Mouse (Mus musculus): ENCODE measurements around the gene Ppa2.

Ppa2 gene

GRCm38 (mm10) chr3:133309954-133310808 lies at the start of gene Ppa2:
Gene Ppa2 (plus strand): TSS chr3:133310110.
- in situ Hi-C loops (cut with MboI, MseI) = loop anchor here (25.0 kb wide), 1 partner anchor 1902 kb away; the partner anchor contains the start of gene Cenpe

- in situ Hi-C loops (cut with MboI, MseI) = no loop called here
Measured at GRCm38 (mm10) chr3:133271887-133272286, 38.0 kb upstream of the Ppa2 start.

- in situ Hi-C loops (cut with MboI, MseI) = loop anchor here (25.0 kb wide), 1 partner anchor 547 kb away; no protein-coding TSS in a partner anchor
Measured at GRCm38 (mm10) chr3:133284587-133284986, 25.3 kb upstream of the Ppa2 start.

GRCm38 (mm10) chr3:133288795-133289194 lies 21.1 kb upstream of the Ppa2 start:
- in situ Hi-C loops (cut with MboI, MseI) = loop anchor here (25.0 kb wide), 1 partner anchor 551 kb away; no protein-coding TSS in a partner anchor

GRCm38 (mm10) chr3:133304328-133304727 lies 5.6 kb upstream of the Ppa2 start:
- in situ Hi-C loops (cut with MboI, MseI) = loop anchor here (25.0 kb wide), 1 partner anchor 1908 kb away; the partner anchor contains the start of gene Cenpe

GRCm38 (mm10) chr3:133308361-133308760 lies 1.5 kb upstream of the Ppa2 start:
- in situ Hi-C loops (cut with MboI, MseI) = loop anchor here (25.0 kb wide), 1 partner anchor 1904 kb away; the partner anchor contains the start of gene Cenpe

GRCm38 (mm10) chr3:133309359-133309758 lies 551 bp upstream of the Ppa2 start:
- in situ Hi-C loops (cut with MboI, MseI) = loop anchor here (25.0 kb wide), 1 partner anchor 1903 kb away; the partner anchor contains the start of gene Cenpe

GRCm38 (mm10) chr3:133310809-133311179 lies 884 bp downstream of the Ppa2 start:
- in situ Hi-C loops (cut with MboI, MseI) = loop anchor here (25.0 kb wide), 1 partner anchor 1902 kb away; the partner anchor contains the start of gene Cenpe

- in situ Hi-C loops (cut with MboI, MseI) = loop anchor here (25.0 kb wide), 1 partner anchor 1900 kb away; the partner anchor contains the start of gene Cenpe
Measured at GRCm38 (mm10) chr3:133312331-133312730, 2.4 kb downstream of the Ppa2 start.

GRCm38 (mm10) chr3:133312850-133313249 lies 2.9 kb downstream of the Ppa2 start:
- in situ Hi-C loops (cut with MboI, MseI) = loop anchor here (25.0 kb wide), 1 partner anchor 1899 kb away; the partner anchor contains the start of gene Cenpe

- in situ Hi-C loops (cut with MboI, MseI) = loop anchor here (25.0 kb wide), 1 partner anchor 1899 kb away; the partner anchor contains the start of gene Cenpe
Measured at GRCm38 (mm10) chr3:133313491-133314199, 3.7 kb downstream of the Ppa2 start.

GRCm38 (mm10) chr3:133314475-133314874 lies 4.6 kb downstream of the Ppa2 start:
- in situ Hi-C loops (cut with MboI, MseI) = loop anchor here (25.0 kb wide), 1 partner anchor 1898 kb away; the partner anchor contains the start of gene Cenpe

GRCm38 (mm10) chr3:133315011-133315410 lies 5.1 kb downstream of the Ppa2 start:
- in situ Hi-C loops (cut with MboI, MseI) = loop anchor here (25.0 kb wide), 1 partner anchor 1897 kb away; the partner anchor contains the start of gene Cenpe

- in situ Hi-C loops (cut with MboI, MseI) = loop anchor here (25.0 kb wide), 1 partner anchor 1897 kb away; the partner anchor contains the start of gene Cenpe
Measured at GRCm38 (mm10) chr3:133315647-133316046, 5.7 kb downstream of the Ppa2 start.

GRCm38 (mm10) chr3:133317845-133318244 lies 7.9 kb downstream of the Ppa2 start:
- in situ Hi-C loops (cut with MboI, MseI) = loop anchor here (25.0 kb wide), 1 partner anchor 1894 kb away; the partner anchor contains the start of gene Cenpe

- in situ Hi-C loops (cut with MboI, MseI) = loop anchor here (25.0 kb wide), 1 partner anchor 1894 kb away; the partner anchor contains the start of gene Cenpe
Measured at GRCm38 (mm10) chr3:133318596-133318995, 8.7 kb downstream of the Ppa2 start.

- in situ Hi-C loops (cut with MboI, MseI) = loop anchor here (25.0 kb wide), 1 partner anchor 1893 kb away; the partner anchor contains the start of gene Cenpe
Measured at GRCm38 (mm10) chr3:133319795-133320194, 9.9 kb downstream of the Ppa2 start.

GRCm38 (mm10) chr3:133320313-133320712 lies 10.4 kb downstream of the Ppa2 start:
- in situ Hi-C loops (cut with MboI, MseI) = loop anchor here (25.0 kb wide), 1 partner anchor 1892 kb away; the partner anchor contains the start of gene Cenpe

- in situ Hi-C loops (cut with MboI, MseI) = loop anchor here (25.0 kb wide), 1 partner anchor 1890 kb away; the partner anchor contains the start of gene Cenpe
Measured at GRCm38 (mm10) chr3:133321928-133322327, 12.0 kb downstream of the Ppa2 start.

GRCm38 (mm10) chr3:133322552-133322951 lies 12.6 kb downstream of the Ppa2 start:
- in situ Hi-C loops (cut with MboI, MseI) = loop anchor here (25.0 kb wide), 1 partner anchor 1890 kb away; the partner anchor contains the start of gene Cenpe

- in situ Hi-C loops (cut with MboI, MseI) = no loop called here
Measured at GRCm38 (mm10) chr3:133325135-133325534, 15.2 kb downstream of the Ppa2 start.

All from T-helper 1 cell (primary cell).